Mouse (Mus musculus): Measurements from ENCODE around the gene Dyrk1a. TPM values are rescaled to one million over a fixed set of nuclear protein-coding genes. Genes with fewer than 3 reads are reported as not detected.

The Dyrk1a gene
- polyA plus RNA-seq, 1 experiment: 16.0 TPM

GRCm38 (mm10) chr16:94544540-94545105 is 25.2 kb upstream of the Dyrk1a start:
- no peak overlapping the region for H3K4me3 ChIP-seq (ENCODE audit: insufficient read depth, low read depth, low read length)
- H3K27ac ChIP-seq (replicated peaks; ENCODE audit: low read depth, low read length): peak overlapping the region; percentile 74
- H3K4me1 ChIP-seq (ENCODE audit: control insufficient read depth, insufficient read depth, insufficient read length, low read length): peaks cover 3% of the 10 kb centered on the region; the same call in 1 of the 2 replicates

GRCm38 (mm10) chr16:94545781-94546562 is 23.8 kb upstream of the Dyrk1a start:
- Histone ChIP-seq H3K27ac (replicated peaks; ENCODE audit: low read depth, low read length) (no peak overlapping the region), H3K4me3 (ENCODE audit: insufficient read depth, low read depth, low read length) (no peak overlapping the region), H3K4me1 (ENCODE audit: control insufficient read depth, insufficient read depth, insufficient read length, low read length) (peaks cover 3% of the 10 kb centered on the region; the same call in 1 of the 2 replicates)

- no peak overlapping the region for H3K4me3 ChIP-seq (ENCODE audit: insufficient read depth, low read depth, low read length)
- no peak overlapping the region for H3K27ac ChIP-seq (replicated peaks; ENCODE audit: low read depth, low read length)
- no peaks in the 10 kb centered on the region for H3K4me1 ChIP-seq (ENCODE audit: control insufficient read depth, insufficient read depth, insufficient read length, low read length)
Measured at GRCm38 (mm10) chr16:94549813-94550212, 20.0 kb upstream of the Dyrk1a start.

GRCm38 (mm10) chr16:94551934-94552333 is 17.9 kb upstream of the Dyrk1a start:
- Histone ChIP-seq H3K4me1 (ENCODE audit: control insufficient read depth, insufficient read depth, insufficient read length, low read length) (no peaks in the 10 kb centered on the region), H3K4me3 (ENCODE audit: insufficient read depth, low read depth, low read length) (no peak overlapping the region), H3K27ac (replicated peaks; ENCODE audit: low read depth, low read length) (no peak overlapping the region)

GRCm38 (mm10) chr16:94555346-94555745 is 14.5 kb upstream of the Dyrk1a start:
- H3K27ac ChIP-seq (replicated peaks; ENCODE audit: low read depth, low read length): no peak overlapping the region
- no peak overlapping the region for H3K4me3 ChIP-seq (ENCODE audit: insufficient read depth, low read depth, low read length)
- H3K4me1 ChIP-seq (ENCODE audit: control insufficient read depth, insufficient read depth, insufficient read length, low read length): peaks cover 15% of the 10 kb centered on the region; the same call in 1 of the 2 replicates

GRCm38 (mm10) chr16:94556228-94556627 is 13.6 kb upstream of the Dyrk1a start:
- H3K4me3 ChIP-seq (ENCODE audit: insufficient read depth, low read depth, low read length): no peak overlapping the region
- no peak overlapping the region for H3K27ac ChIP-seq (replicated peaks; ENCODE audit: low read depth, low read length)
- peaks cover 18% of the 10 kb centered on the region; the same call in 1 of the 2 replicates for H3K4me1 ChIP-seq (ENCODE audit: control insufficient read depth, insufficient read depth, insufficient read length, low read length)

- Histone ChIP-seq H3K4me3 (ENCODE audit: insufficient read depth, low read depth, low read length) (peak overlapping the region; percentile 38), H3K4me1 (ENCODE audit: control insufficient read depth, insufficient read depth, insufficient read length, low read length) (peaks cover 24% of the 10 kb centered on the region; the same call in 1 of the 2 replicates), H3K27ac (replicated peaks; ENCODE audit: low read depth, low read length) (peak overlapping the region; percentile 79)
Measured at GRCm38 (mm10) chr16:94559282-94559681, 10.5 kb upstream of the Dyrk1a start.

- no peak overlapping the region for H3K4me3 ChIP-seq (ENCODE audit: insufficient read depth, low read depth, low read length)
- peaks cover 24% of the 10 kb centered on the region; the same call in 1 of the 2 replicates for H3K4me1 ChIP-seq (ENCODE audit: control insufficient read depth, insufficient read depth, insufficient read length, low read length)
- H3K27ac ChIP-seq (replicated peaks; ENCODE audit: low read depth, low read length): peak overlapping the region; percentile 79
Measured at GRCm38 (mm10) chr16:94559782-94560181, 10.0 kb upstream of the Dyrk1a start.

GRCm38 (mm10) chr16:94560618-94561017 is 9.2 kb upstream of the Dyrk1a start:
- peaks cover 24% of the 10 kb centered on the region; the same call in 1 of the 2 replicates for H3K4me1 ChIP-seq (ENCODE audit: control insufficient read depth, insufficient read depth, insufficient read length, low read length)
- H3K4me3 ChIP-seq (ENCODE audit: insufficient read depth, low read depth, low read length): no peak overlapping the region
- H3K27ac ChIP-seq (replicated peaks; ENCODE audit: low read depth, low read length): peak overlapping the region; percentile 60

GRCm38 (mm10) chr16:94566124-94566523 is 3.7 kb upstream of the Dyrk1a start:
- H3K27ac ChIP-seq (replicated peaks; ENCODE audit: low read depth, low read length): no peak overlapping the region
- H3K4me1 ChIP-seq (ENCODE audit: control insufficient read depth, insufficient read depth, insufficient read length, low read length): peaks cover 7% of the 10 kb centered on the region
- H3K4me3 ChIP-seq (ENCODE audit: insufficient read depth, low read depth, low read length): no peak overlapping the region

GRCm38 (mm10) chr16:94566834-94567585 is 2.8 kb upstream of the Dyrk1a start:
- H3K4me1 ChIP-seq (ENCODE audit: control insufficient read depth, insufficient read depth, insufficient read length, low read length): peaks cover 1% of the 10 kb centered on the region
- no peak overlapping the region for H3K4me3 ChIP-seq (ENCODE audit: insufficient read depth, low read depth, low read length)
- no peak overlapping the region for H3K27ac ChIP-seq (replicated peaks; ENCODE audit: low read depth, low read length)

- Histone ChIP-seq H3K27ac (replicated peaks; ENCODE audit: low read depth, low read length) (no peak overlapping the region), H3K4me1 (ENCODE audit: control insufficient read depth, insufficient read depth, insufficient read length, low read length) (peaks cover 2% of the 10 kb centered on the region)
Measured at GRCm38 (mm10) chr16:94567751-94568150, 2.1 kb upstream of the Dyrk1a start.

GRCm38 (mm10) chr16:94568335-94569228 is 1.2 kb upstream of the Dyrk1a start:
- Histone ChIP-seq H3K4me1 (ENCODE audit: control insufficient read depth, insufficient read depth, insufficient read length, low read length) (peaks cover 6% of the 10 kb centered on the region), H3K27ac (replicated peaks; ENCODE audit: low read depth, low read length) (peak overlapping the region; percentile 94), H3K4me3 (ENCODE audit: insufficient read depth, low read depth, low read length) (peak overlapping the region; percentile 79)

More at GRCm38 (mm10) chr16:94567751-94568150, 2.1 kb upstream of the Dyrk1a start:
- H3K4me3 ChIP-seq (ENCODE audit: insufficient read depth, low read depth, low read length): no peak overlapping the region

GRCm38 (mm10) chr16:94570361-94571041 is 691 bp downstream of the Dyrk1a start:
- H3K27ac ChIP-seq (replicated peaks; ENCODE audit: low read depth, low read length): peak overlapping the region; percentile 85
- peaks cover 12% of the 10 kb centered on the region for H3K4me1 ChIP-seq (ENCODE audit: control insufficient read depth, insufficient read depth, insufficient read length, low read length)
- peak overlapping the region; percentile 82 for H3K4me3 ChIP-seq (ENCODE audit: insufficient read depth, low read depth, low read length)

Measured in brown adipose tissue, adult 24 weeks (tissue).